Mouse (Mus musculus): ENCODE measurements around the gene Atp4b. TPM values are rescaled to one million over a fixed set of nuclear protein-coding genes. Genes with fewer than 3 reads are reported as not detected.

The Atp4b gene
- polyA plus RNA-seq (2014; fragmentation: Nextera tagmentation; extraction: Ambion mirVana), result not detected in 2 replicates

DNA sequence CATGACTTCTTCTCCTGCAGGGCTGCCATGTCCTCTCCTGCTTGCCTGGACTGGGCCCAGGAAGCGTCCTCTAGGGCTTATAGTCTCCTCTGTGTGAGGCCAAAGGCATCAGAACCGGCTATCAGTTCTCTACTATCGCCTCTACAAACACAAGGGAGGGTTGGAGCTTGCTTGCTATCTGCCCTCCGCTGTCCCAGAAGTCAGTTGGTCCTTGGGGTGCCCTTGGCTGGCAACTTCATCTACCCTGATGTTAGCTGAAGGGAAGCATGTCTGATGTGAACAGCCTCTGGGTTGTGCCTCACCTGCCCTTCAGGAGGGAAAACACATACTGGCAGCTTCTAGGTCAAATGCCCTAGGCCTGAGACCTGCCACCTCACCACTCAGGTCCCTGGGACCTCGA lies at the start of gene Atp4b:
Atp4b (minus strand) TSS at position 101 of the 400 bp plus-strand sequence.
- Histone ChIP-seq H3K4me2 (no peak within 1 kb of the TSS), H3K4me3 (ENCODE audit: low read depth, low read length) (no peak within 1 kb of the TSS), H3K9ac (no peak within 1 kb of the TSS), H3K27me3 (ENCODE audit: insufficient read depth, low read length) (no peaks in the 10 kb centered on the region), H3K9me3 (ENCODE audit: low read depth, low read length) (no peaks in the 10 kb centered on the region), H3K27ac (ENCODE audit: low read depth) (no peak within 1 kb of the TSS), H3K36me3 (ENCODE audit: insufficient read depth) (no peaks in the 10 kb centered on the region), H3K4me1 (ENCODE audit: insufficient read depth) (no peaks in the 10 kb centered on the region)
- TF ChIP-seq CTCF (IDR thresholded peaks at IDR 0.05; ENCODE audit: low read depth), result no peak
- 77% methylated on average over 5 of the region's 5 CpGs for WGBS
- DNase-seq, result no peak
- ATAC-seq (ENCODE audit: insufficient read depth), result no peak

DNA sequence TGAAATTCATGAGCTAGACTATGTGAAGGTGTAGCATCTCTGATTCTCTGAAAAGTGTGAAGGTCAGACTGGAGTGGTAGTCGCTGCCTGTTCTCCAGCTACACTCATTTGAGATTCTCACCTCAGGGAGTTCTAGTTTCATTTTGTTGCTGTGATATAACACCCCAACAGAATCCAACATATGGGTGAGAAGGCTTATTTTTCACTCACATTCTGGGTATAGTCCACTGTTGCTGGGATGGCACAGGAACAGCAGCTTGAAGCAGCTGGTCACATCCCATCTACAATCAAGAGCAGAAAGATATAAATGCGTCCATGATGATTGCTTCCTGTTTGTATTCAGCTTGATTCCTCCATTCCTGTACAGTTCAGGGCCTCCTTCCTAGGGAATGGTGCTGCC lies 45.5 kb upstream of the Atp4b start:
- Histone ChIP-seq H3K9ac (no peak overlapping the region), H3K36me3 (ENCODE audit: insufficient read depth) (no peaks in the 10 kb centered on the region), H3K4me1 (ENCODE audit: insufficient read depth) (no peaks in the 10 kb centered on the region), H3K27ac (ENCODE audit: low read depth) (no peak overlapping the region), H3K27me3 (ENCODE audit: insufficient read depth, low read length) (no peaks in the 10 kb centered on the region), H3K4me2 (no peak overlapping the region), H3K4me3 (ENCODE audit: low read depth, low read length) (no peak overlapping the region), H3K9me3 (ENCODE audit: low read depth, low read length) (no peaks in the 10 kb centered on the region)
- WGBS, result 78% methylated on average over 2 of the region's 2 CpGs
- ATAC-seq (ENCODE audit: insufficient read depth) (no peak), DNase-seq (no peak)
- no peak for TF ChIP-seq CTCF (IDR thresholded peaks at IDR 0.05; ENCODE audit: low read depth)

- ATAC-seq (ENCODE audit: insufficient read depth) (no peak), DNase-seq (no peak)
- no peak overlapping the region for H3K27ac ChIP-seq (ENCODE audit: low read depth)
- H3K9me3 ChIP-seq (ENCODE audit: low read depth, low read length), result no peaks in the 10 kb centered on the region
- TF ChIP-seq CTCF (IDR thresholded peaks at IDR 0.05; ENCODE audit: low read depth), result no peak
- no peaks in the 10 kb centered on the region for H3K4me1 ChIP-seq (ENCODE audit: insufficient read depth)
- H3K4me3 ChIP-seq (ENCODE audit: low read depth, low read length), result no peak overlapping the region
- peaks cover 21% of the 10 kb centered on the region for H3K27me3 ChIP-seq (ENCODE audit: insufficient read depth, low read length)
- 77% methylated on average over 2 of the region's 2 CpGs for WGBS
- no peak overlapping the region for H3K9ac ChIP-seq
- H3K4me2 ChIP-seq, result no peak overlapping the region
- H3K36me3 ChIP-seq (ENCODE audit: insufficient read depth), result no peaks in the 10 kb centered on the region
Measured at GRCm38 (mm10) chr8:13437531-13437930, 40.9 kb upstream of the Atp4b start.

DNA sequence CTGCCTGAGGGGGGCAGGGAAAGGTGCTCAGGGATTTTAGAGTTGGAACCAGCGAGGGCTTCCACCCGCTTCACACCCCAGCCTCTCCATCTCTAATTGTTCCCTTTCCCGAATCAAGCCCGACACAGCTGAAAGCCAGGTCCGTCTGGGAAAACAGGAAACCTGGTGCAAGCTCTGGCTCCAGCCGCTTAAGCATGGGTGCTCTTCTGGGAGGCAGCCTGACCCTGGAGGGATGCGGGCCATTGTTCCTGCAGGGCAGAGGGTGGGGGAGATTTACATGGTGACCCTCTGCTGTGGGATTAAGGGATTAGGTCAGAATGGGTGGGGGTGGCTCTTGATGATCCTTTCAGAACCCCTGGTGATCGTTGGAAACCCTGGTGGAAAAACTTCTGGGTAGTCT lies 39.4 kb upstream of the Atp4b start:
- H3K4me2 ChIP-seq, result no peak overlapping the region

DNA sequence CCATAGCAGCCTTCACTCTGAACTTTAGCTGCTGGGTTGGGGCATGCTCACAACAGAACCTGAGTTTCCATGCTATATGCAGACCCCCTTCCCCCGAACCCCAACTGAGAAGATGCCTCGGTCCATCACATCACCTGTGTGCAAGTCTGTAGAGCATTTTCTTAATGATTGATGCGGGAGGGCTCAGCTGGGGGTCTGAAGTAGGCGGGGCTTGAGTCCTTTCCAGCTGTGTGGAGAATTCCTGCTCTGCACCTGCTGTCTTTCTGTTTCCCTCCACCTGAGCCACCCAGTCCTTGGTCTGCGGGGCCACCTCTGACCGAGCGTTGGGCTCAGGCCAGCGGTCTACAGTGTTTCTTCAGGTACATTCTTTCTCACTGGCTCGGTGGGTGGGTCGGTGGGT lies 38.3 kb upstream of the Atp4b start, which contains the start of gene Tmem255b:
Tmem255b (plus strand) TSS at position 301 of the 400 bp plus-strand sequence.
- no peak for TF ChIP-seq CTCF (IDR thresholded peaks at IDR 0.05; ENCODE audit: low read depth)
- Histone ChIP-seq H3K27me3 (ENCODE audit: insufficient read depth, low read length) (peaks cover 21% of the 10 kb centered on the region), H3K4me1 (ENCODE audit: insufficient read depth) (no peaks in the 10 kb centered on the region), H3K9ac (no peak within 1 kb of the TSS), H3K4me3 (ENCODE audit: low read depth, low read length) (no peak within 1 kb of the TSS), H3K27ac (ENCODE audit: low read depth) (no peak within 1 kb of the TSS), H3K4me2 (no peak within 1 kb of the TSS), H3K9me3 (ENCODE audit: low read depth, low read length) (no peaks in the 10 kb centered on the region), H3K36me3 (ENCODE audit: insufficient read depth) (no peaks in the 10 kb centered on the region)
- no peak for ATAC-seq (ENCODE audit: insufficient read depth)
- 21% methylated on average over 10 of the region's 10 CpGs for WGBS
- no peak for DNase-seq

More for the DNA sequence above, 39.4 kb upstream of the Atp4b start:
- Histone ChIP-seq H3K36me3 (ENCODE audit: insufficient read depth) (no peaks in the 10 kb centered on the region), H3K4me1 (ENCODE audit: insufficient read depth) (no peaks in the 10 kb centered on the region), H3K27ac (ENCODE audit: low read depth) (no peak overlapping the region), H3K27me3 (ENCODE audit: insufficient read depth, low read length) (peaks cover 21% of the 10 kb centered on the region), H3K9me3 (ENCODE audit: low read depth, low read length) (no peaks in the 10 kb centered on the region), H3K4me3 (ENCODE audit: low read depth, low read length) (no peak overlapping the region), H3K9ac (no peak overlapping the region)
- WGBS, result 13% methylated on average over 8 of the region's 8 CpGs
- ATAC-seq (ENCODE audit: insufficient read depth), result no peak
- DNase-seq, result no peak
- no peak for TF ChIP-seq CTCF (IDR thresholded peaks at IDR 0.05; ENCODE audit: low read depth)

DNA sequence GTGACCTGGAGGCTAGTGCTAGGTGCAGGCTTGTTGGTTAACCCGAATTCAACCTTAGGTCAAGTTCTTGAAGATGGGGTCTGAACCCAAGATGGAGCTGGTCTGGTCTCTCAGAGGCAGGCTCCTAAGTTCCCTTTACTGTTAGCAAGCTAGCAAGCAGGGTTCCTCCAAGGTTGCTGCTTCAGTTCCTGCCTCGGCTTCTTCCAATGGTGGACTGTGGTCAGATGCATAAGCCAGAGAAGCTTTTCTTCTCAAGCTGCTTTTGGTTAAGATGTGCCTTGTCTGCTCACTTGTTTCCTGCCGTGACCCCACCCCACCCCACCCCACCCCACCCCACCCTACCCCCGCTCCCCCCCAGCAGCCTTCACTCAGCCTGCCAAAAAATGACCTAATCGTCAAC lies 36.5 kb upstream of the Atp4b start:
- TF ChIP-seq CTCF (IDR thresholded peaks at IDR 0.05; ENCODE audit: low read depth), result no peak
- no peak overlapping the region for H3K27ac ChIP-seq (ENCODE audit: low read depth)
- H3K9ac ChIP-seq, result no peak overlapping the region
- DNase-seq (no peak), ATAC-seq (ENCODE audit: insufficient read depth) (no peak)
- no peaks in the 10 kb centered on the region for H3K4me1 ChIP-seq (ENCODE audit: insufficient read depth)
- whole genome bisulfite sequencing, result 67% methylated on average over 5 of the region's 5 CpGs
- no peaks in the 10 kb centered on the region for H3K36me3 ChIP-seq (ENCODE audit: insufficient read depth)
- H3K27me3 ChIP-seq (ENCODE audit: insufficient read depth, low read length), result peaks cover 21% of the 10 kb centered on the region
- H3K4me3 ChIP-seq (ENCODE audit: low read depth, low read length), result no peak overlapping the region
- no peak overlapping the region for H3K4me2 ChIP-seq
- no peaks in the 10 kb centered on the region for H3K9me3 ChIP-seq (ENCODE audit: low read depth, low read length)

GRCm38 (mm10) chr8:13430866-13431265 lies 34.2 kb upstream of the Atp4b start:
- no peak overlapping the region for H3K4me2 ChIP-seq
- peaks cover 16% of the 10 kb centered on the region for H3K27me3 ChIP-seq (ENCODE audit: insufficient read depth, low read length)
- DNase-seq, result no peak
- no peaks in the 10 kb centered on the region for H3K9me3 ChIP-seq (ENCODE audit: low read depth, low read length)
- no peaks in the 10 kb centered on the region for H3K4me1 ChIP-seq (ENCODE audit: insufficient read depth)
- H3K36me3 ChIP-seq (ENCODE audit: insufficient read depth), result no peaks in the 10 kb centered on the region
- H3K9ac ChIP-seq, result no peak overlapping the region
- no peak for TF ChIP-seq CTCF (IDR thresholded peaks at IDR 0.05; ENCODE audit: low read depth)
- H3K27ac ChIP-seq (ENCODE audit: low read depth), result no peak overlapping the region
- no peak overlapping the region for H3K4me3 ChIP-seq (ENCODE audit: low read depth, low read length)
- ATAC-seq (ENCODE audit: insufficient read depth), result no peak

DNA sequence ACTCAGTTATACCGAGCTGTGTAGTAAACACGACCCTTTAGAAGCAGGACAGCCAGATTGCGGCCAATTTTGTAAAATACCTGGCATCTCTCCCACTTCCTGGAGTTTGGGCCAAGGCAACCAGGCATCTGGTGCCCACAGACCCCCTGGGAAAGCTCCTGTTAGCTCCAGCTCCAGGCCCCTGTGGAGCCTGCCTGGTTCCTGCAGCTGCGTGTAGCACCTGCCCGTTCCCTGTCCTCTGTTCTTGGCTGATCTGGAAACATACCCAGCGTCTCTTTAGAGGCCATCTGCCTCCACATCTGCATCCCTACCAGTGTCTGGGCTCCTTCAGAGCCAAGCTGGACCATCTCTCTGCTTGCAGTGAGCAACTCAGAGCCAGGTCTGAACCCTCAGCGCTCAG lies 33.8 kb upstream of the Atp4b start:
- H3K9me3 ChIP-seq (ENCODE audit: low read depth, low read length), result no peaks in the 10 kb centered on the region
- ATAC-seq (ENCODE audit: insufficient read depth) (no peak), DNase-seq (no peak)
- no peaks in the 10 kb centered on the region for H3K4me1 ChIP-seq (ENCODE audit: insufficient read depth)
- no peak overlapping the region for H3K4me2 ChIP-seq
- H3K36me3 ChIP-seq (ENCODE audit: insufficient read depth), result no peaks in the 10 kb centered on the region
- H3K27ac ChIP-seq (ENCODE audit: low read depth), result no peak overlapping the region
- no peak overlapping the region for H3K9ac ChIP-seq
- H3K27me3 ChIP-seq (ENCODE audit: insufficient read depth, low read length), result peaks cover 13% of the 10 kb centered on the region; the same call in 1 of the 2 replicates
- 72% methylated on average over 7 of the region's 7 CpGs for WGBS
- H3K4me3 ChIP-seq (ENCODE audit: low read depth, low read length), result no peak overlapping the region
- no peak for TF ChIP-seq CTCF (IDR thresholded peaks at IDR 0.05; ENCODE audit: low read depth)

Measured in lung, embryonic 14.5 days (tissue).